Mouse (Mus musculus) forebrain, embryonic 10.5 days (tissue): ENCODE data around the gene Xrcc6. TPM values are rescaled to one million over a fixed set of nuclear protein-coding genes. Genes with fewer than 3 reads are reported as not detected.

Source experiments
- DNase-seq: peaks from one replicate; pipeline ENCODE4 v3.0.0-alpha.2; 2017; ENCODE audit warnings: low spot score; ENCODE audit errors: extremely low spot score
- H3K27ac ChIP-seq: fragments of 300-500 bp; sonication (generic); 2 replicates; pipeline ENCODE4 v1.5.1; 2016; ENCODE audit warnings: mild to moderate bottlenecking
- H3K27me3 ChIP-seq: fragments of 300-500 bp; sonication (generic); 2 replicates; pipeline ENCODE4 v1.6.1; 2016; ENCODE audit warnings: mild to moderate bottlenecking; ENCODE audit not compliant: poor library complexity, severe bottlenecking
- H3K36me3 ChIP-seq: fragments of 300-500 bp; sonication (generic); replicated peaks from 2 replicates; pipeline ENCODE4 v1.6.1; 2016; ENCODE audit warnings: mild to moderate bottlenecking, moderate library complexity
- H3K4me1 ChIP-seq: fragments of 300-500 bp; sonication (generic); 2 replicates; pipeline ENCODE4 v1.6.1; 2016
- H3K4me3 ChIP-seq: fragments of 300-500 bp; sonication (generic); 2 replicates; pipeline ENCODE4 v1.5.1; 2016; ENCODE audit warnings: mild to moderate bottlenecking, moderate library complexity
- H3K9me3 ChIP-seq: fragments of 300-500 bp; sonication (generic); 2 replicates; pipeline ENCODE4 v1.6.1; 2016; ENCODE audit warnings: mild to moderate bottlenecking, moderate library complexity
- WGBS: fragments of 180-500 bp; shearing (Covaris S2); methylation state at CpG from one replicate; pipeline ENCODE4 v1.1.7; 2016; 5-methylcytosine and 5-hydroxymethylcytosine counted together
- polyA plus RNA-seq: library from polyadenylated mRNA; unstranded; fragments of >200 nt; fragmentation: Nextera tagmentation; extraction: Ambion mirVana; gene quantifications from 2 replicates; pipeline ENCODE4 v1.2.1, GENCODE M21; 2016

Xrcc6 gene
- polyA plus RNA-seq, 1 experiment from 2014 or later, result 90.8 TPM

DNA sequence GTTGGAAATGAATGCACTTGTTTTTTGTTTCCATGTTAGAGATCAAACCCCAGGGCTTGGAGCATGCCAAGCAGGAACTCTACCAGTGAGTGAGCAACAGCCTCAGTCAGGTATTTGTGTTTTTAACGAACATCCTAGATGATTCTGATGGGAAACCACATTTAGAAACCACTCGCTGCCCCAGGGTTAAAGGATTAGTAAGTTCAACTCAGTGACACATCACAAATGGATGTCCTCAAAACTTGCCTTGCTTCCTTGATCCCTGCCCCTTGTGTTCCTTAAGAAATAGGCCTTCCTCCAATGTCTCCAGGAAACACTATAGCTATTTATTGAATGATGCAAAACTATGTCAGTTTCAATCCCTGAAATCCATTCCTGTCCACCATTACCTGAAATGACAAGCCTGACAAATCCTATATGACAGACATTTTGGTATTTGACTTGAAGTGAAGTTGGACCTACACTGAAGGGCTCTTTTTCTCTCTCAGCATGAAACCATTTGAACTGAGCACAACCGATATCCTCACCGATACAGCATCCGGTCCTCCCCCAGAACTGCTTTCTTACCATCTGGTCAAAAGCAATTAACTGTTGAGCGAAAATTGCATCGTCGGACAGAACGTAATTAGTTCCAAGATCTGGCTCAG, 27.2 kb downstream of the Xrcc6 start:
- peaks cover 31% of the 10 kb centered on the region for H3K36me3 ChIP-seq
- H3K4me1 ChIP-seq, result peaks cover 34% of the 10 kb centered on the region
- H3K9me3 ChIP-seq, result no peaks in the 10 kb centered on the region
- H3K27ac ChIP-seq, result peak overlapping the region; percentile 90
- DNase-seq, result no peak
- no peaks in the 10 kb centered on the region for H3K27me3 ChIP-seq
- H3K4me3 ChIP-seq, result peak overlapping the region; percentile 86
- WGBS, result 21% methylated on average over 9 of the region's 9 CpGs

DNA sequence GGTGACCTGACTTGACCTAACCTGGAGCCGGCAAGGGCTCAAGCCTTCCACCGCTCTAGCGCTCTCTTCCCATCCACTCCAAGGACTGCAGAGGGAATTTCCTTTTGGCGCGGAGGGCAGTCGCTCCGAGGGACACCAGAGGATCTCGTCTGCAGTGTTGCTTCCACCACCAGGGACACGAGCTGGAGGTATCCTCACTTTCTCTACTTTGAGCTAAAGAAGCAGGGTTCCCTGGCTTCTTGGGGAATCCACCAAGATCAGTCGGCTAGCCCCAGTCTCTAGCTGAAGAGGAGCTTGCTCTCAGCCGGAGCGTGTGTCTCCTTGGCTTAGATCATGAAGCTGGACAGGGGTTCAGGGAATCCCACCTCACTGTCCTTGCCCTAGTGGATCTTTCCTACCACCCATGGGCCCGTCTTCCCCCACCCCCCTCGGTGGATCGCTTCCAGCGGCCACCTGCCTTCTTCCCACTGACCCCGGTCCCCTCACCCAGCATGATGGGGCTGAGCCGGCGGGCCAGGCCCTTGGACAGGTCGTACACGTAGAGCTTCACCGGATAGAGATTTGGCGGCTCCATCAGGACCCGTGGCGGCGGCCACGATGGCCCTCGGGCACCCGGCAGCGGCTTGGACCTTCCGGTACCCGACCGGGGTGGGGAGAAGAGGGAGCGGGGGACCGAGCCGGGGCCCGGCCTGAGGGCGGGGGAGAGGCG, 27.9 kb downstream of the Xrcc6 start:
- under 1% methylated on average over 39 of the region's 39 CpGs for WGBS
- H3K27ac ChIP-seq, result peak overlapping the region; percentile 90
- H3K36me3 ChIP-seq, result peaks cover 37% of the 10 kb centered on the region
- H3K4me1 ChIP-seq, result peaks cover 34% of the 10 kb centered on the region
- H3K9me3 ChIP-seq, result no peaks in the 10 kb centered on the region
- H3K27me3 ChIP-seq, result no peaks in the 10 kb centered on the region
- DNase-seq, result no peak
- H3K4me3 ChIP-seq, result peak overlapping the region; percentile 86

DNA sequence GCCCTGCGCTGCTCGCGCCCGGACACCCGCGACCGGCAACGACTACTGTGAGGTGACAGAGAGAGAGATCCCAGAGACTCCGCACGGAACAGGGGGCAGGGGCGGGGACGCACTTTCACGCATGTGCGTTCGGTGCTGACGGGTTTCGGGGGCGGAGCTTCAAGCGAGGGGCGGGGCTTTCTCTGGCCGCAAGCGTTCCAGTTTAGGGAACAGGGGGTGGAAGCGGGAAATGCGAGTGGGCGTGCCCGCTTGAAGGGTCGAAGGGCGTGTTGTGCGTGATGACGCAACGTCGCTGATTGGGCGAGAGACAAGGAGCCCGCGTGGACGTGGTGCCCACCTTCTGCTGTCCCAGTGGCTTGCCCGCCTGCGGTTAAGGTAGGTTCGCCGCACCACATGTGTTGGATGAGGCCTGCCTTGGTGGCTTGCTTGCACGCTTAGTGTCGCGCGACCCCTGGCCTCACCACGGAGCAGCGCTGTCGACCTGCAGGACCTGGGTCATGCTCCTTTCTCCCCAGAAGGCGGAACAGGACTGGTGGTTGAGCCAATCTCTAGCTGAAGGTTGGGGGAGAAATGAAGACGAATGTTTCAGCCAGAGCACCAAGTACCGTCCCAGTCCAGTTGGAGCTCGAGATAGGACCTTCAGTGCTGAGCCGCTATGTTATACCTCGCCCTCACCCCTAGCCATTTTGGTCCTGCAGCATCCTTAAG, 28.6 kb downstream of the Xrcc6 start:
- peak; percentile 99 for DNase-seq
- Histone ChIP-seq H3K27ac (peak overlapping the region; percentile 90), H3K27me3 (no peaks in the 10 kb centered on the region), H3K4me1 (peaks cover 34% of the 10 kb centered on the region), H3K36me3 (peaks cover 40% of the 10 kb centered on the region), H3K4me3 (peak overlapping the region; percentile 86), H3K9me3 (no peaks in the 10 kb centered on the region)
- WGBS, result under 1% methylated on average over 53 of the region's 53 CpGs

DNA sequence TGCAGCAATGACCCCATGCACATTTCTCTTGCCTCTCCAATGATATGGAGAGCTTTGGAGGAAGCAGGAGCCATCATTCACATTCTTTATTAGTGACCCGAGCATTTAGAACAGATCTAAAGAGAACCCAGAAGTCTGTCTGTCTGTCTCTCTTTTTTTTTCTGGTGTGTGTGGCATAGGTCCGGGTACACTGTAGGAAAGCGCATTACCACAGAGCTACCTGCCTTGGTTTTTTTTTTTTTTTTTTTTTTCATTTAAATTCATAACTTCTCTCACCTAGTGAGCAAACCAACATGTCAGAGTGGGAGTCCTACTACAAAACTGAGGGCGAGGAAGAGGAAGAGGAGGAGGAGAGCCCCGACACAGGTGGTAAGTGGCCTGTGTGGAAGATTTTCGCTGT, 29.2 kb downstream of the Xrcc6 start:
- peak overlapping the region; percentile 86 for H3K4me3 ChIP-seq
- no peaks in the 10 kb centered on the region for H3K27me3 ChIP-seq
- H3K4me1 ChIP-seq, result peaks cover 34% of the 10 kb centered on the region
- peak overlapping the region; percentile 90 for H3K27ac ChIP-seq
- WGBS, result 29% methylated on average over 6 of the region's 6 CpGs
- DNase-seq, result no peak
- no peaks in the 10 kb centered on the region for H3K9me3 ChIP-seq
- H3K36me3 ChIP-seq, result peaks cover 44% of the 10 kb centered on the region

DNA sequence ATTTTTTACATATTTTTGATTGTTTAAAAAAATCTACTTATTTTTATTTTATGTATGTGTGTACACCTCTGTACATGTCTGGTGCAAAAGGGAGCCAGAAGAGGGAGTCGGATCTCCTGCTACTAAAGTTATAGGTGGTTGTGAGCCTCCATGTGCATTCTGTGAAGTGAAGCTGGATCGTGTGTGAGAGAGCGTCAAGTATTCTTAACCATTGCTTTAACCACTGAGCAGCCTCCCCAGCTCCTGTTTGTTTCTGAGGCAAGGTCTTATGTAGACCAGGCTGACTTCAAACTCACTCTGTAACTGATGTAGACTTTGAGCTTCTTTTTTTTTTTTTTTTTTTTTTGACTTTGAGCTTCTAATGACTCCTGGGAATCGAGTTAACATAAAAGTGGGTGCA, 29.8 kb downstream of the Xrcc6 start:
- no peak overlapping the region for H3K27ac ChIP-seq
- H3K27me3 ChIP-seq, result no peaks in the 10 kb centered on the region
- H3K36me3 ChIP-seq, result peaks cover 46% of the 10 kb centered on the region
- no peaks in the 10 kb centered on the region for H3K9me3 ChIP-seq
- peak overlapping the region; percentile 18; the same call in 1 of the 2 replicates for H3K4me3 ChIP-seq
- peaks cover 34% of the 10 kb centered on the region for H3K4me1 ChIP-seq
- no peak for DNase-seq
- 78% methylated on average over 4 of the region's 4 CpGs for WGBS

DNA sequence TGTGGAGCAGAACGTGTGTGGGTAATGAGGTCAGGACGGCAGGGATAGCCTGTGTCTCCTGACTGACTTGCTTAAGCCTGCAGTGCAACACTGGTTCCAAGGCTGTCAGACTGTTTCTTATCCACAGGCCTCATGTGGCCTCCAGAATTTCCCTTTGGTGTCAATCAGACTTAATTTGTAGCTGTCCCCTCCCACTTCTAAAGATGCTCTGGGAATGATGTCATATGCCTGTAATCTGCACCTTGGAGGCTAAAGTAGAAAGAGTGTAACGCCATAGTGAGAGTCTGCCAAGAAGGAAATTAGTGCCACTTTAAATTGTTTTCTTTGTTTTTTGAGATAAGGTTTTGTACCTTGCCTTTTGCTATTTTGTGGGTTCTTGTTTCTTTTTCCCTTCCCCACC, 31.7 kb downstream of the Xrcc6 start:
- H3K4me1 ChIP-seq, result peaks cover 30% of the 10 kb centered on the region
- peaks cover 57% of the 10 kb centered on the region for H3K36me3 ChIP-seq
- no peaks in the 10 kb centered on the region for H3K9me3 ChIP-seq
- H3K27ac ChIP-seq, result no peak overlapping the region
- H3K27me3 ChIP-seq, result no peaks in the 10 kb centered on the region
- WGBS, result 83% methylated on average over 3 of the region's 3 CpGs
- H3K4me3 ChIP-seq, result no peak overlapping the region
- DNase-seq, result no peak

DNA sequence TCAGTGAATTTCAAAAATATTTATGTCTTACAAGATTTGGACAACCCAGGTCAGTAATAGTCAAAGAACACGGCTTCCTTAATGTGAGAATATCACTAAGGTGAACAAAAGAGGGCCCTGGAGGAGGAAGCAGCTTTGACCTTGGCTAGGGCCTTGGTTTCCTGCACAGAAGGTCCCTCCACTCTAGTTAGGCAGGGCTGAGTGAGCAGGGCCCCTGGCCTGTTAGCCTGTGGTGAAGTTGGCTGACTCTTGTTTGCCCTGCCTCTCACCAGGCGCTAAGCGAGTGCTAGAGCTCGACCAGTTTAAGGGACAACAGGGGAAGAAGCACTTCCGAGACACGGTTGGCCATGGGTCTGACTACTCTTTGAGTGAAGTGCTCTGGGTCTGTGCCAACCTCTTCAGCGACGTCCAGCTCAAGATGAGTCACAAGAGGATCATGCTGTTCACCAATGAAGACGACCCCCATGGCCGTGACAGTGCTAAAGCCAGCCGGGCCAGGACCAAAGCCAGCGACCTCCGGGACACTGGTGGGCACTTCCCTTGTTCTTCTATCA, 35.0 kb downstream of the Xrcc6 start:
- no peak for DNase-seq
- no peak overlapping the region for H3K4me3 ChIP-seq
- H3K4me1 ChIP-seq, result peaks cover 2% of the 10 kb centered on the region; the same call in 1 of the 2 replicates
- peaks cover 90% of the 10 kb centered on the region for H3K36me3 ChIP-seq
- H3K27ac ChIP-seq, result no peak overlapping the region
- no peaks in the 10 kb centered on the region for H3K27me3 ChIP-seq
- H3K9me3 ChIP-seq, result no peaks in the 10 kb centered on the region
- 93% methylated on average over 13 of the region's 13 CpGs for WGBS

DNA sequence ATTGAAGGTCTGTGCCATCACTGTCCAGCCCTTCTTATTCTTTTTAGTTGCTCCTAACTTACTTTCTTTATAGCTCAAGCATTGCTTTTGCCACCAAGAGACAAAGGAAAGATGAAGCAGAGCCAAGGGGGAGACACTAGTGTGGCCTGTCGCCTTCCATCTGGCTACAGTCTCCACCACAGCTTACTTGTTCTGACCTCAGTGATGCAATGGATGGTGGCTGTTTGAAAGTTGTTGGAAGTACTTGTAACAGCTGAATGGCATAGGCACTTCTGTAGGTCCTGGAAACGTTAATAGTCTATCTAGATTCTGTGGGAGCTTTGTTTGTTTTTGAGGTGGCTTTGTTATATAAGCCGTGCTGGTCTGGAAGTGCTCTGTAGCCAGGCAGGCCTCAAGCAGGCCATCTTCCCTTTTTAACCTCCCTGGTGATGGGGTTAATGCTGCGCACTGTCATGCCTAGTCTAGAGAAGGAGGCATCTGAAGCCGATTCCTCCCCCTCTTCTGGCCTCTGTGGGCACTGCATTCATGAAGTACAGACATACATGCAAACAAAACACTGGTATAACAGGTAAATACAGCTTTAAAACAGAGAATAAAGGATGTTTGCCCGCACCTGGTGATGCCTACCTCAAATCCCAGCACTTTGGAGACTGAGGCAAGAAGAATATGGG, 36.5 kb downstream of the Xrcc6 start:
- Histone ChIP-seq H3K4me3 (no peak overlapping the region), H3K27ac (no peak overlapping the region), H3K36me3 (peaks cover 98% of the 10 kb centered on the region)

DNA sequence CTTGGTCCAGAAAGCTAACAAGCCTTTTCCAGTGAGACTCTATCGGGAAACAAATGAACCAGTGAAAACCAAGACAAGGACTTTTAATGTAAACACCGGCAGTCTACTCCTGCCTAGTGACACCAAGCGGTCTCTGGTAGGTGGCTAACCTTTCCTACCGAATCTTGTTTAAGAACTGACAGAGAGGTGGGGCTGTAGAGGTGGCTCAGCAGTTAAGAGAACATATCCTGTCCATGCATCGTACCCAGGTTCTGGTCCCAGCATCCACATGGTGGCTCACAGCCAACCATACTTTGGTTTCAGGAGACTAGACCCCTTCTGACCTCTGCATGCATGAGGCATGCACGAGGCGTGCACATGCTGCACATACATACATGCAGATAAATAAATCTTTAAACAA, 39.6 kb downstream of the Xrcc6 start:
- WGBS, result 94% methylated on average over 7 of the region's 7 CpGs
- Histone ChIP-seq H3K4me1 (no peaks in the 10 kb centered on the region), H3K9me3 (no peaks in the 10 kb centered on the region), H3K4me3 (no peak overlapping the region), H3K36me3 (peaks cover 100% of the 10 kb centered on the region), H3K27me3 (no peaks in the 10 kb centered on the region), H3K27ac (no peak overlapping the region)
- DNase-seq, result no peak

More for the DNA sequence above, 36.5 kb downstream of the Xrcc6 start:
- WGBS, result 91% methylated on average over 6 of the region's 6 CpGs
- Histone ChIP-seq H3K27me3 (no peaks in the 10 kb centered on the region), H3K4me1 (no peaks in the 10 kb centered on the region), H3K9me3 (no peaks in the 10 kb centered on the region)
- no peak for DNase-seq

DNA sequence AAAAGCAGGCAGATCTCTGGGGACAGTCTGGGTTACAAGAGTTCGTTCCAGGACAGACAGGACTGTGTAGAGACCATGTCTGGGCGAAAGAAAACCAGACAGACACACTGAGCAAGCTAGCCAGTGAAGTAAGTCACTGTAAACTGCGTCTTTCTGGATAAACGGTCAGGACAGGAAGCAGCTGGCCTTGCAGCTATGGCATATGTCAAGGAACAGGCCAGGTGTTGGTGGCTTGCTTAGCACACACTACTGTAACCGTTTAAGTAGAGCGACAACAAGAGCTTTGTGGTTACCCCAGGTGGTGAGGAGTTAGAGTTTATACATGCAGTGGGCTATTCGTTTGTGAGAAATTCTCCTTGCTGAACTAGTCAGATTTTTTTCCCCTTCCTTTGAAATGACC, 40.1 kb downstream of the Xrcc6 start:
- Histone ChIP-seq H3K27ac (no peak overlapping the region), H3K4me3 (no peak overlapping the region), H3K27me3 (no peaks in the 10 kb centered on the region), H3K9me3 (no peaks in the 10 kb centered on the region), H3K36me3 (peaks cover 99% of the 10 kb centered on the region), H3K4me1 (no peaks in the 10 kb centered on the region)
- WGBS, result 92% methylated on average over 7 of the region's 7 CpGs
- no peak for DNase-seq

DNA sequence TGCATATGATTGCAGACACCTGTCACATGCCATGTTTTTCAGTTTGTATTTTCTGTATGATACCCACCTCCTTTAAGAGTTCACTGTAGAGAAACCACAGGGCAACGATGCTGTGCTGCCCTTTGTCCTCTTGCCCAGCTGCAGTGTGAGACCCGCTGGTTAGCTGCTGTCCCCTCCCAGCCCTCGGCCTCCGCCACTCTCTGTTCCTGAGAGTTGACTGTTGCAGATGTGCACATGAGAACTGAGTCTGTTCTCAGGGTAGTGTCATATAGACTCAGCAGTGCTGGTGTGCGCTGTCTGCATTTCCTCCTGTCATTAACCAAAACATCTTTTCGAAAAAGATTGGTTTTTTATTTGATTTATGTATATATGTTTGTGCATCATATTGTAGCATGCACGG, 44.8 kb downstream of the Xrcc6 start:
- WGBS, result 90% methylated on average over 7 of the region's 7 CpGs
- H3K27me3 ChIP-seq, result no peaks in the 10 kb centered on the region
- H3K36me3 ChIP-seq, result peaks cover 94% of the 10 kb centered on the region
- DNase-seq, result no peak
- no peak overlapping the region for H3K27ac ChIP-seq
- no peaks in the 10 kb centered on the region for H3K9me3 ChIP-seq
- H3K4me1 ChIP-seq, result no peaks in the 10 kb centered on the region
- no peak overlapping the region for H3K4me3 ChIP-seq

DNA sequence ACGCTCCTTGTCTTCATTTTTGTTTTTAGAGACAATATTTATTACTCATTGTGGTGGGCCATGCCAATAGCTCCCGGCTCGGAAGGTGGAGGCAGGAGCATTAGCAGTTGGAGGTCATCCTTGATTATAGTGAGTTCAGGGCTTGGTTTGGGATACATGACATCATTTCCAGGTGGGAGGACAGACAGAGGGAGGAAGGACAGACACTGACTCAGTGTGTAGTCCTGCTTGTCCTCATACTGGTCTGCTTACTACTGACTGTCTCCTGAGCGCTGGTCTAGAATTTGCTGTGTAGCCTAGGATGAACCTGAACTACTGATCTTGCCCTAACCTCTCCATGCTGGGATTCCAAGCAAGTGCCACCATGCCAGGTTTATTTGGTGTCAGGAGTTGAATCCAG, 46.1 kb downstream of the Xrcc6 start, which contains the start of gene Desi1:
Gene Desi1 (minus strand): TSS at position 101 of the 400 bp plus-strand sequence.
- H3K27ac ChIP-seq, result no peak within 1 kb of the TSS
- no peak within 1 kb of the TSS for H3K4me3 ChIP-seq
- H3K9me3 ChIP-seq, result no peaks in the 10 kb centered on the region
- H3K27me3 ChIP-seq, result no peaks in the 10 kb centered on the region
- WGBS, result 96% methylated on average over 4 of the region's 4 CpGs
- no peak for DNase-seq
- H3K36me3 ChIP-seq, result peaks cover 94% of the 10 kb centered on the region
- H3K4me1 ChIP-seq, result no peaks in the 10 kb centered on the region
